Mouse (Mus musculus): ENCODE data around the gene Kel. TPM values are rescaled to one million over a fixed set of nuclear protein-coding genes. Genes with fewer than 3 reads are reported as not detected.

Gene Kel
- total RNA-seq, 2 experiments from 2014 or later = not detected

DNA sequence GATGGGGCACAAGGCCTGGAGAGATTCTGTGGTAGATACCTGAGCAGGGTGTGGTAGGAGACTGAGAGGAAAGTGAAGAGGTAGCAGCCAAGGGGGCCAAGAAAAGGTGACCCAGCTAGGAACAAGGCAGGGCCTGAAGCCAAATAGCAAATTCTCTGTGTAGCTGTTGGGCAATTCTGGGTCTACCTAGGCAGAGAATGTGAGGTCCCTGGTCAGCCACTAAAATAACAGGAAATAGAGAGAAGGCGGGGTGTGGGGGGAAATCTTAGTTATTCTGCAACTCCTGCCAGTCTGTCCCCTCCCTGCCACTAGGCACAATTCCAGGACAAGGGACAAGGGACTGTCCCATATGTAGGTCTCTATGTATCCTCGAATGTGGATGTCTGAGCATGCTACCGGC, 60.9 kb downstream of the Kel start:
- no peak for DNase-seq

DNA sequence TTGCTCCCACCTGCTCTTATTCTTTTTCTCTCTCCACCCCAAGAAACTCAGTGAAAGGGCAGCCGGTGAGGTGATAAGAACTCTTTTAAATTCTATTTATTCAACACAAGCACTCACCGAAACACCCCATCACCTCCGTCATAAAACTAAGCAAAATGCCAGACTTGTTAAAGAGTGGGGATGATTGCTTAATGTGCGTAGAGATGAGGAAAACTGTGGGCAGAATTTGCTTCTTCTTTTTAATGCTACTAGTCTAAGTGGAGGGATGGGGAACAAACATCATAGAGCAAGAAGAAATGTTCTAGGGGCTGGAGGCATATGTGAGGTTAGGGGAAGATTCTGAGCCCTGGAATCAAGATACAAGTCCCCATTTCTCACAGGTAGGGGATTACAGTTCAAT, 61.4 kb downstream of the Kel start:
- DNase-seq = no peak

DNA sequence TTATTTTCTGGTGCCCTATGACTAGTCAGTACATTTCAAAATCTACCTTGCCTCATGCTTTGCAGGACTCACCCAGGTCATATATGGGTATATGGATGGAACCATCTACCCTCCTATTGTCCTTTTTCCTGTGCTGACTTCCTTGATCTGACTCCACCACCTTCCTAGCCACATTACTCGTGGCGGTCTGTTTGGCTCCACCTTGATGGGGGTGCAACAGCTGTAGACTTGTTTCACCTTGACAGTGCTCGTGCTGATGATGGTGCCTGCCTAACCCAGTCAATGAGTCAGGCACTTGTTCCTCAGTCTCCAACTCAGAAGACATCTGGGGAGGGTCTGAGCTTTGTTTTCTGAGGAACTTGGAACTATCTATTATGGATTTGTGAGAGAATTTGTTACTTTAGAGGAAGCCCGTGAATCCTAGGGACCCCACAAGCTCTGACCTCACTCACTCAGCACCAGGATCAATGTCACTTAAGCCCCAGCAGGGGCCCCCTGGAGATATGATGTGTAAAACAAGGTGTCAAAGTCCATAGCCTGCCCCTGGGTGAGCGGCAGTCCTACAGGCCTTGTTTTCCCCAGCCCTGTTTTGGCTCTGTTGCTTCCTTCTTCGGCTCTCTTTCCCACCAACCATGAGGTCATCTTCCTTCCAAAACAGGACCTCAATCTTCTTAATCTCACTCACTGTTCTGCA, 62.8 kb downstream of the Kel start:
- no peak for DNase-seq

DNA sequence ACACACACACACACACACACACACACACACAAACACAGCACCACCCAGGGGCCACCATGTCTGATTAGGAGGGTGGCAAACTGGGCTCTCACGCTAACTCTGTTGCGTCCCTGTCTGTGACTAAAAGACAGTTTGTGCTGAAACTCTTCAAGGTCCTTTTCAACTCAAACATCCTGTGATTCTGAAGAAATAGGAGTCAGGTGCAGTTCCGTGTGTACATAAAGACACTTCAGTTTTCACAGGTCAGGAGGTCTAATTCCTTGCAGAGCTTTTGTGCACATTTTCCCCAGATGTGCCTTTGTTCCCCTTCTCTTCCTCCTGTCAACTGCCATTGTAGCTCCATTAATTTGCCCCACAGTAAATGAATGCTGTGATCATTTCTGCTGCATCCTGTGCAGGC, 63.7 kb downstream of the Kel start:
- no peak for DNase-seq

DNA sequence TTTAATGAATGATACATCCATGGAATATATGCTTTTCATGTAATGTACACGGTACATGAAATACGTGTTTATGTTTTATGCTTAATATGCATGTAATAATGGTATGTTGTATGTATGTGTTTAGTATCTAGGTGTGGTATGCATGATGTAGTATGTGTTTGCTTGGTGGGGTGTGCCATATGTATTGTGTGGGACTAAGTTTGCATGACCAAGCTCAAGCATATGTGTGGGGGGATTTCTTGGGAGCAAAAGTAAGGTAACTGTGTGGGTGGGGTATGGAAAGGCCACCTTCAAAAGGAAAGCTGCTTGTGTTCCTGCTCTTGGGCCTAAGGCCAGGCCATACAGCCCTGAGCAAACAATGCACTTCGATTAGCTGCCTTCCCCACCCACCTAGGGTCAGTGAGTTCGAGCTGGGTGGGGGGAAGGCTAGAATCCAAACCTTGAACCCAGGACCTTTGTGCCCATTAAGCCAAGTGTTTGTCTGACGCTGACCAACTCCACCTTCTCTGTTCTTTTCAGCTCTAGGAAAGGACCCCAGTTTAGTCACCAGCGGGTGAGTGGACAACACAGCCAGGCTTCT, 66.1 kb downstream of the Kel start:
- no peak for DNase-seq

DNA sequence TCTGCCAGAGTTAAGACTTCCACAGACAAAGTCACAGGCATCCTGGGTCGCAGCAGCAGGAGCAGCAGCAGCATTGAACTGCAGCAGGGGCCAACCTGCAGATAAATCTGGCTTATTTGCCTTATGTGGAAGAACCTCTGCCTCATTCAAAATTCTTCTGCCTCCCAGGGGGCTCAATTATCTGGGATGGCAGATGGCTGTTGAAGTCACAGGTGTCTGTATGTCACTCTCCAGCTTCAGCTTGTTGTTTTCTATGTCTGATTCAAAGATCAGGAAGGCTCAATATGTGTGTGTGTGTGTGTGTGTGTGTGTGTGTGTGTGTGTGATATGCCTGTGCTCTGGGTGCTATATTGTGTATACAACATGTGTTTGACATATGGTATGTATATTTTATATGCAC, 66.7 kb downstream of the Kel start:
- DNase-seq = no peak

Other genes starting within 250 kb of the Kel start
- gene Prss1, start 245.4 kb downstream of the Kel start, total RNA-seq (2021) = not detected
- not detected for gene Prss2, start 182.6 kb downstream of the Kel start, total RNA-seq (2021)
- 10 to 100 TPM; 67.7 to 71.2 TPM for gene Ephb6, start 98.9 kb downstream of the Kel start, total RNA-seq (2021)
- gene Trpv6, start 67.9 kb downstream of the Kel start, total RNA-seq (2021) = 1 to 10 TPM in 1 of 2 experiments, under 1 TPM in 1; 0.87 to 1.2 TPM
- not detected for gene Trpv5, start 23.6 kb downstream of the Kel start, total RNA-seq (2021)
- gene Llcfc1, start 19.9 kb downstream of the Kel start, total RNA-seq (2021) = not detected
- not detected for gene Olfr459, start 70.8 kb upstream of the Kel start, total RNA-seq (2021)
- not detected for gene Pip, start 143.2 kb upstream of the Kel start, total RNA-seq (2021)
- gene Sval2, start 148.7 kb upstream of the Kel start, total RNA-seq (2021) = not detected
- not detected for gene Sval1, start 247.3 kb upstream of the Kel start, total RNA-seq (2021)

All from layer of hippocampus, postnatal 36 days (tissue).